ENCODE assay signal across 1 mouse cellular context in the genomic region with DNA sequence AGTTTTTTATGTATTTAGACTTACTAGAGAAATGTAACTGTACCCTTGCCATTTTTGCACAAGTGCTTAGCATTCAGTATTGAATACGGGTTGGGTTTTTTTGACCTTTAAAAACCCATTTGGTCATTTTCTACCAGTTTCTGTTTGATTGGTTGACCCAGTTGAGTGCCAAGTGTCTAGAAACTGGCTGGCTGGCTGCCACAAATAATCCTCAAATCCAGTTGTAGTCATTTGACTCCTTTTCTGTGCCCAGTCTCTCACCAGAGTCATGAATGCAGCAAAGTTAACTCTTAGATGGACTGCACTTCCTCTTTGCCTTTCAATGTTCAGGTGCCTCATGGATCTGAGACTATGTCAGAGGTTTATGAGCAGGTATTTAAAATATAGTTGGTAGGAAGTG.
TF ChIP-seq lines count a peak whose summit lies in the region.

No protein-coding gene starts in this region.

TF ChIP-seq in CH12.LX, 34 proteins besides CTCF, POLR2A, EP300 and RAD21 (continued from another document):
- TF ChIP-seq ZNF384 (IDR thresholded peaks at IDR 0.05; ENCODE audit: low read depth, low read length): no peak
